Mouse (Mus musculus) megakaryocyte, adult 5-6 weeks (primary cell): ENCODE data around the gene Tmod3. TPM values are rescaled to one million over a fixed set of nuclear protein-coding genes. Genes with fewer than 3 reads are reported as not detected.

Experiments
- ATAC-seq: 2 replicates; pipeline ENCODE4 v1.8.0; 2016; ENCODE audit warnings: mild to moderate bottlenecking, inconsistent platforms; ENCODE audit not compliant: poor library complexity, severe bottlenecking
- total RNA-seq, 2 experiments: library from RNA; stranded (forward) in 1 of 2; stranded (reverse) in 1 of 2; fragments of 153-499, 151-499 nt in 1 of 2; fragments of 221-1000, 200-1000 nt in 1 of 2; gene quantifications; 2 replicates each; pipeline versions ENCODE4 v1.2.3 to v1.2.4; 2015 to 2017

The Tmod3 gene
- total RNA-seq (2015) (100 and 101 TPM in 2 replicates), total RNA-seq (2017) (102 and 121 TPM in 2 replicates)

- peak; percentile 95 for ATAC-seq
Measured at GRCm38 (mm10) chr9:75559512-75560012, at the start of gene Tmod3. Tmod3 (minus strand) TSS chr9:75559657.

GRCm38 (mm10) chr9:75607496-75607895 is 48.0 kb upstream of the Tmod3 start:
- ATAC-seq = no peak

- ATAC-seq = no peak
Measured at GRCm38 (mm10) chr9:75601510-75601909, 42.1 kb upstream of the Tmod3 start.

GRCm38 (mm10) chr9:75600166-75600934 is 40.9 kb upstream of the Tmod3 start:
- no peak for ATAC-seq

GRCm38 (mm10) chr9:75599191-75599841 is 39.9 kb upstream of the Tmod3 start:
- ATAC-seq = no peak

GRCm38 (mm10) chr9:75597596-75597995 is 38.1 kb upstream of the Tmod3 start:
- no peak for ATAC-seq

GRCm38 (mm10) chr9:75597036-75597435 is 37.6 kb upstream of the Tmod3 start:
- no peak for ATAC-seq

- no peak for ATAC-seq
Measured at GRCm38 (mm10) chr9:75593481-75593880, 34.0 kb upstream of the Tmod3 start.

- no peak for ATAC-seq
Measured at GRCm38 (mm10) chr9:75589850-75590790, 30.7 kb upstream of the Tmod3 start.

- peak; percentile 60 for ATAC-seq
Measured at GRCm38 (mm10) chr9:75581694-75582350, 22.4 kb upstream of the Tmod3 start.

GRCm38 (mm10) chr9:75579321-75579720 is 19.9 kb upstream of the Tmod3 start:
- ATAC-seq = no peak

GRCm38 (mm10) chr9:75571036-75571942 is 11.8 kb upstream of the Tmod3 start:
- no peak for ATAC-seq

GRCm38 (mm10) chr9:75568399-75568798 is 8.9 kb upstream of the Tmod3 start:
- ATAC-seq = peak; percentile 70; the same call in 1 of the 2 replicates

GRCm38 (mm10) chr9:75564892-75565291 is 5.4 kb upstream of the Tmod3 start:
- no peak for ATAC-seq

GRCm38 (mm10) chr9:75563622-75564021 is 4.2 kb upstream of the Tmod3 start:
- no peak for ATAC-seq

GRCm38 (mm10) chr9:75563176-75563575 is 3.7 kb upstream of the Tmod3 start:
- ATAC-seq = no peak

- no peak for ATAC-seq
Measured at GRCm38 (mm10) chr9:75561040-75561669, 1.7 kb upstream of the Tmod3 start.

GRCm38 (mm10) chr9:75560353-75560752 is 896 bp upstream of the Tmod3 start:
- ATAC-seq = no peak
